ENCODE assay signal across 8 mouse cellular contexts in genomic region chr19:37337752-37338151, GRCm38 (mm10). TPM values are rescaled to one million over a fixed set of nuclear protein-coding genes. Genes with fewer than 3 reads are reported as not detected.
DNase-seq lines count a peak whose midpoint lies in the region; ATAC-seq and TF ChIP-seq lines count a peak whose summit lies in the region.

Gene Ide (minus strand): TSS chr19:37337852.

- H3K4me3 ChIP-seq in testis, adult 2 months (ENCODE audit: control insufficient read depth, low read depth, low read length) = no peak within 1 kb of the TSS
- no peak within 1 kb of the TSS for H3K4me3 ChIP-seq in embryonic fibroblast, embryonic 13.5 days (ENCODE audit: insufficient read depth, low read length)
- H3K4me3 ChIP-seq in limb, embryonic 10.5 days = no peak within 1 kb of the TSS
- H3K4me3 ChIP-seq in neural tube, embryonic 15.5 days (replicated peaks) = no peak within 1 kb of the TSS

- 86% methylated on average over 4 of the region's 4 CpGs for WGBS in limb, embryonic 10.5 days
- 73% methylated on average over 4 of the region's 4 CpGs for WGBS in neural tube, embryonic 15.5 days

- TF ChIP-seq CTCF in testis, adult 2 months (IDR thresholded peaks at IDR 0.05; ENCODE audit: control insufficient read depth, insufficient read depth, insufficient replicate concordance, low read depth, low read length) = no peak
- TF ChIP-seq CTCF in embryonic fibroblast, embryonic 13.5 days (IDR thresholded peaks at IDR 0.05; ENCODE audit: borderline replicate concordance, insufficient read depth, low read length) = no peak

- no peaks in the 10 kb centered on the region for H3K36me3 ChIP-seq in testis, adult 2 months (ENCODE audit: control insufficient read depth, insufficient read depth, low read length)
- no peaks in the 10 kb centered on the region for H3K36me3 ChIP-seq in limb, embryonic 10.5 days
- H3K36me3 ChIP-seq in neural tube, embryonic 15.5 days = no peaks in the 10 kb centered on the region

- H3K9me3 ChIP-seq in limb, embryonic 10.5 days (replicated peaks) = no peaks in the 10 kb centered on the region
- no peaks in the 10 kb centered on the region for H3K9me3 ChIP-seq in neural tube, embryonic 15.5 days (replicated peaks)

- H3K4me2 ChIP-seq in neural tube, embryonic 15.5 days = no peak within 1 kb of the TSS

- H3K27me3 ChIP-seq in testis, adult 2 months (ENCODE audit: control insufficient read depth, insufficient read depth, low read length) = no peaks in the 10 kb centered on the region
- H3K27me3 ChIP-seq in limb, embryonic 10.5 days (ENCODE audit: low read depth, poor library complexity, severe bottlenecking) = no peaks in the 10 kb centered on the region
- H3K27me3 ChIP-seq in neural tube, embryonic 15.5 days (replicated peaks) = no peaks in the 10 kb centered on the region

- DNase-seq in testis, postnatal 10 days (ENCODE audit: low spot score) = no peak
- no peak for DNase-seq in heart, postnatal 10 days
- DNase-seq in limb, embryonic 10.5 days (ENCODE audit: low spot score) = no peak
- DNase-seq in retina, postnatal 1 day = no peak

- TF ChIP-seq POLR2A in testis, adult 2 months (IDR thresholded peaks at IDR 0.05; ENCODE audit: control insufficient read depth, low read depth, low read length) = no peak
- no peak for TF ChIP-seq POLR2A in embryonic fibroblast, embryonic 13.5 days (IDR thresholded peaks at IDR 0.05; ENCODE audit: low read depth, low read length)

- H3K4me1 ChIP-seq in testis, adult 2 months (ENCODE audit: control insufficient read depth, insufficient read depth, low read length) = peaks cover 2% of the 10 kb centered on the region
- peaks cover 4% of the 10 kb centered on the region; the same call in 1 of the 2 replicates for H3K4me1 ChIP-seq in embryonic fibroblast, embryonic 13.5 days (ENCODE audit: control insufficient read depth, insufficient read depth, low read length)
- H3K4me1 ChIP-seq in limb, embryonic 10.5 days = 0 out of 2 replicates have a peak, but pooled peaks cover 3% of the 10 kb centered on the region
- H3K4me1 ChIP-seq in neural tube, embryonic 15.5 days = no peaks in the 10 kb centered on the region

- no peak for ATAC-seq in neural tube, embryonic 15.5 days (ENCODE audit: low FRiP score)
- ATAC-seq in cerebellum, adult (ENCODE audit: insufficient number of reproducible peaks, low FRiP score, low TSS enrichment) = no peak

- H3K9ac ChIP-seq in neural tube, embryonic 15.5 days (replicated peaks) = no peak within 1 kb of the TSS

- intact Hi-C loops in heart, postnatal 10 days (cut with DNase I) = no loop called here

- no peak within 1 kb of the TSS for H3K27ac ChIP-seq in testis, adult 2 months (ENCODE audit: control insufficient read depth, insufficient read depth, low read depth, low read length)
- H3K27ac ChIP-seq in embryonic fibroblast, embryonic 13.5 days (ENCODE audit: insufficient read depth, low read length) = no peak within 1 kb of the TSS
- no peak within 1 kb of the TSS for H3K27ac ChIP-seq in limb, embryonic 10.5 days
- no peak within 1 kb of the TSS for H3K27ac ChIP-seq in neural tube, embryonic 15.5 days (replicated peaks)

RNA-seq across cellular contexts. Expression of gene Ide, which starts in this region (rescaled TPM):
- polyA plus RNA-seq in testis, adult 2 months (2012; rRNA removed) = 91.8 and 96.7 TPM in 2 replicates
- polyA plus RNA-seq in embryonic fibroblast, embryonic 13.5 days (2011; ENCODE audit: insufficient read length, low read depth, missing spikeins) = 59.2 and 62.2 TPM in 2 replicates
- 100 to 1,000 TPM; 109 to 147 TPM for total RNA-seq in heart, postnatal 10 days (2021)
- 37.1 and 45.2 TPM in 2 replicates for polyA plus RNA-seq in limb, embryonic 10.5 days (2016; fragmentation: Nextera tagmentation; extraction: Ambion mirVana)
- polyA plus RNA-seq in neural tube, embryonic 15.5 days (2015; fragmentation: Nextera tagmentation; extraction: Ambion mirVana) = 47.2 and 54.6 TPM in 2 replicates
